Mouse (Mus musculus): ENCODE results near the gene Slirp.
A peak's percentile ranks its signal among the peaks of the same experiment; 100 is the strongest.

- TF ChIP-seq CTCF (IDR thresholded peaks at IDR 0.05; ENCODE audit: low read depth), result peak; percentile 93
- no peak for TF ChIP-seq EP300 (optimal IDR thresholded peaks at IDR 0.05)
Observed at GRCm38 (mm10) chr12:87416690-87417089, 27.0 kb upstream of the Slirp start.
